Mouse (Mus musculus) adrenal gland, postnatal 14 days (tissue): ENCODE data around the gene Cpa3. TPM values are rescaled to one million over a fixed set of nuclear protein-coding genes. Genes with fewer than 3 reads are reported as not detected.

Experiments
- microRNA-seq, 2 experiments: library from miRNA; unstranded; fragments of <30 nt; microRNA quantifications; one replicate each; pipeline ENCODE4 v1.2.0; 2021
- total RNA-seq: library from RNA; stranded (reverse); gene quantifications from 2 replicates; pipeline ENCODE4 v1.2.3, GENCODE M21; 2021

The Cpa3 gene
- total RNA-seq, 1 experiment from 2014 or later = 6.7 TPM

Small RNA genes within 50 kb of the gene (microRNA-seq; reads per million reads assigned to microRNA genes)
- gene Mir7007 = 0.38 to 0.85 reads per million in 2 experiments

Other genes with a start within 250 kb of the Cpa3 start
- gene Hps3, start 206.9 kb downstream of the Cpa3 start, total RNA-seq = 10.1 and 15.5 TPM in 2 replicates
- 18.9 and 20.5 TPM in 2 replicates for gene Hltf, start 184.4 kb downstream of the Cpa3 start, total RNA-seq
- 84.3 and 84.6 TPM in 2 replicates for gene Gyg, start 86.9 kb downstream of the Cpa3 start, total RNA-seq
- 4.4 and 4.7 TPM in 2 replicates for gene Cpb1, start 33.6 kb upstream of the Cpa3 start, total RNA-seq
- 10.4 and 11.1 TPM in 2 replicates for gene Agtr1b, start 125.0 kb upstream of the Cpa3 start, total RNA-seq